Mouse (Mus musculus) hindbrain, postnatal 0 days (tissue): ENCODE measurements at regions not wholly inside any gene's neighbourhood (a gene's known extent, or its start where the extent isn't known, plus 50 kb on each side); places are given as distances from the start of the nearest gene placed in this dataset.

Experiments
- ATAC-seq: fragments of 200-750 bp; cut with Nextera tagmentation; 2 replicates; pipeline ENCODE4 v1.8.0; 2017; ENCODE audit warnings: mild to moderate bottlenecking, moderate TSS enrichment, moderate library complexity
- DNase-seq: peaks from one replicate; pipeline ENCODE4 v3.0.0-alpha.2; 2015; ENCODE audit warnings: low spot score
- H3K27ac ChIP-seq: fragments of 300-500 bp; sonication (generic); 2 replicates; pipeline ENCODE4 v1.5.1; 2014; ENCODE audit warnings: mild to moderate bottlenecking
- H3K27me3 ChIP-seq: fragments of 300-500 bp; sonication (generic); 2 replicates; pipeline ENCODE4 v1.6.1; 2014; ENCODE audit warnings: low read length, mixed read lengths; ENCODE audit not compliant: insufficient read depth
- H3K36me3 ChIP-seq: fragments of 300-500 bp; sonication (generic); 2 replicates; pipeline ENCODE4 v1.6.1; 2014; ENCODE audit warnings: low read length, mixed read lengths; ENCODE audit not compliant: insufficient read depth
- H3K4me1 ChIP-seq: fragments of 300-500 bp; sonication (generic); 2 replicates; pipeline ENCODE4 v1.6.1; 2014; ENCODE audit warnings: antibody characterized with exemption, low read length, mixed read lengths; ENCODE audit not compliant: insufficient read depth
- H3K4me2 ChIP-seq: fragments of 300-500 bp; sonication (generic); 2 replicates; pipeline ENCODE4 v1.6.1; 2014; ENCODE audit warnings: low read depth, mild to moderate bottlenecking, low read length, moderate library complexity, mixed read lengths
- H3K4me3 ChIP-seq: fragments of 300-500 bp; sonication (generic); 2 replicates; pipeline ENCODE4 v1.5.1; 2014; ENCODE audit warnings: low read length
- H3K9ac ChIP-seq: fragments of 300-500 bp; sonication (generic); replicated peaks from 2 replicates; pipeline ENCODE4 v1.6.1; 2014; ENCODE audit warnings: mild to moderate bottlenecking, low read length, moderate library complexity, mixed read lengths
- H3K9me3 ChIP-seq: fragments of 300-500 bp; sonication (generic); 2 replicates; pipeline ENCODE4 v1.6.1; 2016; ENCODE audit warnings: low read length, mixed read lengths
- CTCF ChIP-seq: IDR thresholded peaks from 2 replicates; pipeline ENCODE4 v1.5.1; 2016; ENCODE audit warnings: antibody characterized with exemption, control low read depth, low read depth
- WGBS: fragments of 180-500 bp; shearing (Covaris S2); extraction: QIAGEN DNeasy Blood & Tissue Kit; methylation state at CpG from one replicate; pipeline ENCODE4 v1.1.7; 2014; 5-methylcytosine and 5-hydroxymethylcytosine counted together

DNA sequence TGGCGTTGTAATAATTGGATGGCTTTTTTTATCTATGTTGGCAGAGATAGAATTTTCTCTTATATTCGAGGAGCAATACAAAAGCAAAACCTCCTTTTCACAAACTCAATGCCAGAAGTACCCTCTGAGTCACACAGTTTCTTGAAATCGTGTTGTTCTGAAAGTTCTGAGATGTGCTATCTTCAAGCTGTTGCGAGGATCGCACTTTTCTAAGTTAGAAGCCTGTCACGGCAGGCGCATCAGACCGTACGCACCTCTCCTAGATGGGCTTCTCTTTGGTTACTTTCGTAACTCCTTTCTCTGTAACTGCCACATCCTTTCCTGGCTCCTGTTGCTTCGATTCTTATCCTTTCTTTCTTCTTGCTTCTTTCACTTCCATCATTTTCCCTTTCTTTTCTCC lies 271.2 kb upstream of the Arrdc3 start:
- no peak overlapping the region for H3K9ac ChIP-seq
- no peak for DNase-seq

DNA sequence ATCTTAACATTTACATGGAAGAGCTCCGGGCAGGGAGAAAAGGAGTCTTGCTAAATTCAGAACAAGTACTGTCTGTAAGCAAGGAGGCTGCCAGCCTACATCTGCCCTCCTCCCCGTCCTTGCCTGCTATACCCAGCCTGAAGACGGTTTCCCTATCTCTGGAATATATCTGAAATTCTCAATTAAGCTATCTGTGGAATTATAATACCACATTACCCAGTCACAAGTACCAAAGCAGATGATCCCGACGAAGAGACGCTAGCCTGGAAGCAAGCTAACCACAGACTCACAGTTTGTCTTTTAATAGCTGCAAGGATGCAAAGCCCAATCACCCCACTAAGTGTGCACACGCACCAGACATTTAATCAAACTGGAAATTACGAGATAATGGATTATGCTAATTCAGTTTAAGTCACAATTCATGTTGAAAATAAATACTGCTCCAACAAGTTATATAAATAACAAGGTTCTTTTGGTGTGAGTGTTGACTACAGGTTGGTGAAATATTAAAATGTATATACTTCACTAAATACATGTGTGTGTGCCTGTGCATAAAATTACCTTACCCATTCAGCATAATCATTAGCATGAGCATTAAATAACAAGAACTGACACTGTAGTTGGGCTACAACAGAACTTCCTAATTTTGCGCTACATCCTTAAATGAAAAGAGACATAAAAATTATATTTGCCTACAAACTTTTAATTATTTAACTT lies 269.9 kb upstream of the Arrdc3 start:
- no peak overlapping the region for H3K4me3 ChIP-seq
- no peak for TF ChIP-seq CTCF
- 55% methylated on average over 9 of the region's 9 CpGs for WGBS
- H3K9ac ChIP-seq = no peak overlapping the region
- no peaks in the 10 kb centered on the region for H3K27me3 ChIP-seq
- H3K4me2 ChIP-seq = peak overlapping the region; percentile 21; the same call in 1 of the 2 replicates
- DNase-seq = peak; percentile 29
- H3K36me3 ChIP-seq = no peaks in the 10 kb centered on the region
- no peaks in the 10 kb centered on the region for H3K9me3 ChIP-seq
- H3K4me1 ChIP-seq = no peaks in the 10 kb centered on the region
- no peak overlapping the region for H3K27ac ChIP-seq
- ATAC-seq = peak; percentile 21; the same call in 1 of the 2 replicates

More for the DNA sequence above, 271.2 kb upstream of the Arrdc3 start:
- Histone ChIP-seq H3K36me3 (no peaks in the 10 kb centered on the region), H3K27me3 (no peaks in the 10 kb centered on the region), H3K27ac (no peak overlapping the region), H3K4me2 (no peak overlapping the region), H3K4me3 (no peak overlapping the region), H3K9me3 (no peaks in the 10 kb centered on the region), H3K4me1 (no peaks in the 10 kb centered on the region)
- no peak for TF ChIP-seq CTCF
- 85% methylated on average over 11 of the region's 11 CpGs for WGBS
- ATAC-seq = no peak

DNA sequence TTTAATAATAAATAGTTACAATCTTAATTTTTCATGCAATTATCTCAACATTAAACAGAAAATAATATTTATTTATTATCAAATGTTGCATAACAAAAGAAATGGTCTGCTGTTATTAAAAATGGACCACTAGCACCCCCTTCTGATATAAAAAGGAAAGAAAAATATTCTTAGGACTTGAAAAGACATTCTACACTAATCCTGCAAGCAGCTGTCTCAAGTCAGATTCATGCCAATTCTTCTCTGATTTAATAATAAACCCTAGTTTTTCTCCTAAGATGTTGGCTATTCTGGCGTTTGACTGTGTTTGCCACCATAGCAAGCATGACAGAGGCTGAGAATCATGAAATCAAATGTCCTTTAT lies 269.3 kb upstream of the Arrdc3 start:
- H3K4me3 ChIP-seq = no peak overlapping the region
- no peaks in the 10 kb centered on the region for H3K4me1 ChIP-seq
- peak; percentile 51 for TF ChIP-seq CTCF
- no peaks in the 10 kb centered on the region for H3K9me3 ChIP-seq
- ATAC-seq (no peak), DNase-seq (peak; percentile 80)
- 31% methylated on average over 1 of the region's 1 CpGs for WGBS
- no peak overlapping the region for H3K27ac ChIP-seq
- H3K27me3 ChIP-seq = no peaks in the 10 kb centered on the region
- H3K36me3 ChIP-seq = no peaks in the 10 kb centered on the region
- H3K9ac ChIP-seq = no peak overlapping the region
- no peak overlapping the region for H3K4me2 ChIP-seq

DNA sequence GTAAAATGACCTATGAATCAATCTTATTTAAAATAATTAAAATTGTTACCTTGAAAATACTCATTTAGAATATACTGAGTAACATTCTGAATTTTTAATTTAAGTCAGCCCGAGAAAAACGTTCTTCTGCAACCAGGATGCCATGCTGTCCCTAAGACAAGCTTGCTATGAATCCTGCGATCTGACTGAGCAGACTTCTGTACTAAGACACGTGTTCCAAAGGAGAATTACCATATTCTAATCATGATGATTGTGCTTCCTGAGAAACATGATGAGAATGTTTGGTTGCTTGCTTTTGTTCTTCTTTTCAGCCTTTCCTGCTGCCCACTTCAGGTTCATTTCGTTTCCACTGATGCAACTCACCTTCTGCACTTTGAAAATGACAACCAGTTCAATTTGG lies 268.2 kb upstream of the Arrdc3 start:
- no peak for TF ChIP-seq CTCF

DNA sequence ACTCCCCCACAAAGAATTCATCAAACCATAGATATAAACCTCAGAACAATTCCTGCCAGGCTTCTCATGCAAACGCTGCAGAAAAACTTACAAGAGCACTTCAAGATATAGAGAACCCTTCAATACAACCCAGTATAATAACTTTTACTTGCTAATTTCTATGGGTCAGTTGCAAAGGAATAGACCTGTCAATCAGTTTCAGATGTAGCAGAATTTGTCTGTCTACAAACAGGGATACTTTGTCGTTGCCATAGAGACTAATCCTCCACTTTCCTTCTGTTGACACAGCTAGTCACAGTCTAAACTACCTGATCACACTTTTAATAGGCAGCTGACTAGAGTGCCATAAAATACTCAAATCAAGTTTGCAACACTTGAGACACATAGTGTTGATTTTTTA lies 260.2 kb upstream of the Arrdc3 start:
- H3K36me3 ChIP-seq = no peaks in the 10 kb centered on the region
- H3K9ac ChIP-seq = no peak overlapping the region
- WGBS = 21% methylated on average over 2 of the region's 2 CpGs
- H3K4me3 ChIP-seq = no peak overlapping the region
- no peaks in the 10 kb centered on the region for H3K9me3 ChIP-seq
- peak; percentile 6 for DNase-seq
- H3K27me3 ChIP-seq = no peaks in the 10 kb centered on the region
- no peak overlapping the region for H3K4me2 ChIP-seq
- no peak overlapping the region for H3K27ac ChIP-seq
- no peaks in the 10 kb centered on the region for H3K4me1 ChIP-seq
- TF ChIP-seq CTCF = no peak
- ATAC-seq = no peak

More for the DNA sequence above, 268.2 kb upstream of the Arrdc3 start:
- no peaks in the 10 kb centered on the region for H3K36me3 ChIP-seq
- H3K9ac ChIP-seq = no peak overlapping the region
- H3K27ac ChIP-seq = no peak overlapping the region
- H3K27me3 ChIP-seq = no peaks in the 10 kb centered on the region
- H3K4me3 ChIP-seq = no peak overlapping the region
- WGBS = 53% methylated on average over 5 of the region's 5 CpGs
- no peak overlapping the region for H3K4me2 ChIP-seq
- H3K4me1 ChIP-seq = no peaks in the 10 kb centered on the region
- no peak for ATAC-seq
- H3K9me3 ChIP-seq = no peaks in the 10 kb centered on the region
- DNase-seq = no peak

DNA sequence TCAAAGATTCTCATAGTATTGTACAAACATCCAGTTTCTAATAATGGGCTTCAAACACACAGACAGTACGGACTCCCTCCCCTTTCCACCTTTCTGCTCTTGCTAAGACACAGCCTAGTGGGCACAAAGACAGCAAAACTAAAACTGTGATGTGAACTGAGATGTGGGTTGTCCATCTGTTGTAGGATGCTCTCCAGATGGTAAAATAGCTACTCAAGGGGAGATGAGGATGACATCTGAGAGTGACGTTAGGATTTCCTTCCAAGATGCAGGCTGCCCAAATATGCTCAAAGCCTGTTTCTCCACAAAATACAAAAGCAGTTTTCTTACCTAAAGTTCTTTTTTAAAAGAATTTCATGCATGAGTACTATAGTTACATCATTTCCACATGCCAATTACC lies 241.8 kb upstream of the Arrdc3 start:
- no peak overlapping the region for H3K4me2 ChIP-seq
- DNase-seq = peak; percentile 4
- H3K4me3 ChIP-seq = no peak overlapping the region
- H3K27me3 ChIP-seq = no peaks in the 10 kb centered on the region
- no peak for ATAC-seq
- no peaks in the 10 kb centered on the region for H3K36me3 ChIP-seq
- no peak for TF ChIP-seq CTCF
- no peaks in the 10 kb centered on the region for H3K9me3 ChIP-seq
- no peak overlapping the region for H3K27ac ChIP-seq
- H3K4me1 ChIP-seq = no peaks in the 10 kb centered on the region
- 57% methylated on average over 2 of the region's 2 CpGs for WGBS
- H3K9ac ChIP-seq = no peak overlapping the region

DNA sequence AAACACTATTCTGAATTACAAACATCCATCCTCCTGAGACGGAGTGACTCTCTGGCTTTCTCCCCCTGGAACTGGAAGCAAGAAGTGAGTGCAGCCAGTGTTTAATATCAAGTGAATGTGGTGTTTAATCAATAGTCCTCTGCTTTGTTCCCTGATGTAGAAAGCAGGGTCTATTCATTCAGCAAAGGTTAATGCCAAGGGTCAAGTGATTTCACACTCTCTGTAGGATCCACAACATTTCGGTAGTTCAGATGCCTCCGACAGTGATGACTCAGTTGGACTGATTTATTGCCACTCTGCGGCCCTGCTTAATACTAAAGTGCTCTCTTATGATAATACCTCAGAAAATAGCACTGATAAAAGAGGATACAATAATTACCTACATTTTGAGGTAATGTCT lies 235.6 kb upstream of the Arrdc3 start:
- H3K27ac ChIP-seq = no peak overlapping the region
- no peaks in the 10 kb centered on the region for H3K36me3 ChIP-seq
- H3K9ac ChIP-seq = no peak overlapping the region
- ATAC-seq (no peak), DNase-seq (no peak)
- no peak overlapping the region for H3K4me3 ChIP-seq
- no peaks in the 10 kb centered on the region for H3K4me1 ChIP-seq
- WGBS = 29% methylated on average over 4 of the region's 4 CpGs
- H3K27me3 ChIP-seq = no peaks in the 10 kb centered on the region
- H3K9me3 ChIP-seq = no peaks in the 10 kb centered on the region
- H3K4me2 ChIP-seq = no peak overlapping the region
- no peak for TF ChIP-seq CTCF
